ENCODE assay signal across 15 mouse cellular contexts in genomic region chr3:80473686-80474085, GRCm38 (mm10).
"Had no signal": no experiment of that assay in that cellular context is flagged by ENCODE, and none has a peak within 500 bp of the region (broad histone marks: within the 10 kb centered on the region; RNA-seq: fewer than 3 reads in every experiment).

No protein-coding gene starts in this region.

- H3K27ac ChIP-seq: lung, embryonic 15.5 days; macrophage; midbrain, embryonic 12.5 days; midbrain, embryonic 15.5 days; neural tube, embryonic 12.5 days; stomach, embryonic 15.5 days; stomach, postnatal 0 days had no signal

- H3K36me3 ChIP-seq: lung, embryonic 15.5 days; midbrain, embryonic 12.5 days; midbrain, embryonic 15.5 days; neural tube, embryonic 12.5 days; stomach, embryonic 15.5 days had no signal

- H3K9ac ChIP-seq: lung, embryonic 15.5 days; midbrain, embryonic 12.5 days; midbrain, embryonic 15.5 days; neural tube, embryonic 12.5 days; stomach, embryonic 15.5 days had no signal

- H3K4me3 ChIP-seq: lung, embryonic 15.5 days; megakaryocyte, embryonic 14.5 days; midbrain, embryonic 12.5 days; midbrain, embryonic 15.5 days; neural tube, embryonic 12.5 days; stomach, embryonic 15.5 days had no signal

- DNase-seq: lung, adult 18-20 months; lung, postnatal 14 days; lung, postnatal 36 days; right cerebral cortex, postnatal 14 days; thymus, postnatal 14 days; thymus, postnatal 36 days had no signal

- H3K4me2 ChIP-seq: lung, embryonic 15.5 days; midbrain, embryonic 12.5 days; midbrain, embryonic 15.5 days; neural tube, embryonic 12.5 days; stomach, embryonic 15.5 days had no signal

- H3K4me1 ChIP-seq: lung, embryonic 15.5 days; megakaryocyte, embryonic 14.5 days; midbrain, embryonic 12.5 days; midbrain, embryonic 15.5 days; neural tube, embryonic 12.5 days; stomach, embryonic 15.5 days had no signal

- H3K27me3 ChIP-seq: lung, embryonic 15.5 days; megakaryocyte, embryonic 14.5 days; midbrain, embryonic 12.5 days; midbrain, embryonic 15.5 days; neural tube, embryonic 12.5 days; stomach, embryonic 15.5 days had no signal

- H3K9me3 ChIP-seq: lung, embryonic 15.5 days; midbrain, embryonic 12.5 days; midbrain, embryonic 15.5 days; neural tube, embryonic 12.5 days; stomach, embryonic 15.5 days had no signal

- ATAC-seq: lung, postnatal 0 days; midbrain, embryonic 15.5 days had no signal
